Mouse (Mus musculus) midbrain, embryonic 14.5 days (tissue): Measurements from ENCODE around the gene Tmem175. TPM values are rescaled to one million over a fixed set of nuclear protein-coding genes. Genes with fewer than 3 reads are reported as not detected.

Experiments
- ATAC-seq: fragments of 200-750 bp; cut with Nextera tagmentation; 2 replicates; pipeline ENCODE4 v1.8.0; 2017; ENCODE audit warnings: moderate number of reproducible peaks, moderate library complexity; ENCODE audit not compliant: low FRiP score, low TSS enrichment
- DNase-seq: peaks from one replicate; pipeline ENCODE4 v3.0.0-alpha.2; 2015
- H3K27ac ChIP-seq: fragments of 300-500 bp; sonication (generic); replicated peaks from 2 replicates; pipeline ENCODE4 v1.5.1; 2014; ENCODE audit warnings: mild to moderate bottlenecking, low read depth, low read length, moderate library complexity
- H3K27me3 ChIP-seq: fragments of 300-500 bp; sonication (generic); 2 replicates; pipeline ENCODE4 v1.6.1; 2014; ENCODE audit warnings: low read length, control low read depth, mixed read lengths; ENCODE audit not compliant: control insufficient read depth, insufficient read depth
- H3K36me3 ChIP-seq: fragments of 300-500 bp; sonication (generic); 2 replicates; pipeline ENCODE4 v1.6.1; 2014; ENCODE audit warnings: low read length, control low read depth; ENCODE audit not compliant: control insufficient read depth, insufficient read depth
- H3K4me1 ChIP-seq: fragments of 300-500 bp; sonication (generic); 2 replicates; pipeline ENCODE4 v1.6.1; 2014; ENCODE audit warnings: mild to moderate bottlenecking, antibody characterized with exemption, low read length, control low read depth; ENCODE audit not compliant: control insufficient read depth, insufficient read depth
- H3K4me2 ChIP-seq: fragments of 300-500 bp; sonication (generic); 2 replicates; pipeline ENCODE4 v1.6.1; 2014; ENCODE audit warnings: mild to moderate bottlenecking, low read length, moderate library complexity
- H3K4me3 ChIP-seq: fragments of 300-500 bp; sonication (generic); replicated peaks from 2 replicates; pipeline ENCODE4 v1.5.1; 2014; ENCODE audit warnings: low read depth, low read length
- H3K9ac ChIP-seq: fragments of 300-500 bp; sonication (generic); replicated peaks from 2 replicates; pipeline ENCODE4 v1.6.1; 2014; ENCODE audit warnings: mild to moderate bottlenecking, low read length, moderate library complexity
- H3K9me3 ChIP-seq: fragments of 300-500 bp; sonication (generic); 2 replicates; pipeline ENCODE4 v1.6.1; 2016; ENCODE audit warnings: low read length, control low read depth, mixed read lengths; ENCODE audit not compliant: control insufficient read depth
- WGBS: fragments of 180-500 bp; shearing (Covaris S2); extraction: QIAGEN DNeasy Blood & Tissue Kit; methylation state at CpG from one replicate; pipeline ENCODE4 v1.1.7; 2014; 5-methylcytosine and 5-hydroxymethylcytosine counted together
- polyA plus RNA-seq: library from polyadenylated mRNA; unstranded; fragments of >200 nt; fragmentation: Nextera tagmentation; extraction: Ambion mirVana; gene quantifications from 2 replicates; pipeline ENCODE4 v1.2.1, GENCODE M21; 2014

The Tmem175 gene
- polyA plus RNA-seq, 1 experiment from 2014 or later: 25.7 TPM

- DNase-seq (no peak), ATAC-seq (no peak)
- 83% methylated on average over 5 of the region's 5 CpGs for WGBS
Observed at GRCm38 (mm10) chr5:108657406-108657805, 27.8 kb downstream of the Tmem175 start.

DNA sequence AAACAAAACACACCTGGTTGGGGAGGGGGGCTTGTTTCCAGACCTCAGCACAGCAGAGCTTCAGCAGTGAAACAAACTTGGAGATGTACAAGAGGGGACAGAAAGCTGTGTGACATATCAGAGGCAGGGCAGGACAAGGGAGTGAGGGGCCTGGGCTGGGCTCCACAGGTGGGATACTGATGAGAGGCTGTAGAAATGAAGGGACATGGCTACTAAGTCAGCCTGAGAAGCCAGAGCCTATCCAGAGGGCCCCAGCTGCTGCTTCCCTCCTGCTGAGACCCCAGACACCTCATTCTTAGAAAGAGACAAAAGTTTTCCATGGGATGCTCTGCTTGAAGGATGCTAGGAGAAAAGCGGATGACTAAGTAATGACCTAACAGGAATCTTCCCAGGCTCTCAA lies 29.0 kb downstream of the Tmem175 start:
- ATAC-seq (no peak), DNase-seq (no peak)
- 88% methylated on average over 1 of the region's 1 CpGs for WGBS
- peaks cover 20% of the 10 kb centered on the region for H3K4me1 ChIP-seq
- no peaks in the 10 kb centered on the region for H3K9me3 ChIP-seq
- H3K36me3 ChIP-seq: peaks cover 45% of the 10 kb centered on the region
- no peak overlapping the region for H3K27ac ChIP-seq
- H3K4me3 ChIP-seq: no peak overlapping the region
- H3K9ac ChIP-seq: no peak overlapping the region
- H3K4me2 ChIP-seq: no peak overlapping the region
- H3K27me3 ChIP-seq: no peaks in the 10 kb centered on the region

More at GRCm38 (mm10) chr5:108657406-108657805, 27.8 kb downstream of the Tmem175 start:
- Histone ChIP-seq H3K36me3 (peaks cover 57% of the 10 kb centered on the region), H3K4me1 (peaks cover 20% of the 10 kb centered on the region), H3K27me3 (no peaks in the 10 kb centered on the region), H3K9ac (no peak overlapping the region), H3K4me3 (no peak overlapping the region), H3K27ac (no peak overlapping the region), H3K9me3 (no peaks in the 10 kb centered on the region), H3K4me2 (no peak overlapping the region)

DNA sequence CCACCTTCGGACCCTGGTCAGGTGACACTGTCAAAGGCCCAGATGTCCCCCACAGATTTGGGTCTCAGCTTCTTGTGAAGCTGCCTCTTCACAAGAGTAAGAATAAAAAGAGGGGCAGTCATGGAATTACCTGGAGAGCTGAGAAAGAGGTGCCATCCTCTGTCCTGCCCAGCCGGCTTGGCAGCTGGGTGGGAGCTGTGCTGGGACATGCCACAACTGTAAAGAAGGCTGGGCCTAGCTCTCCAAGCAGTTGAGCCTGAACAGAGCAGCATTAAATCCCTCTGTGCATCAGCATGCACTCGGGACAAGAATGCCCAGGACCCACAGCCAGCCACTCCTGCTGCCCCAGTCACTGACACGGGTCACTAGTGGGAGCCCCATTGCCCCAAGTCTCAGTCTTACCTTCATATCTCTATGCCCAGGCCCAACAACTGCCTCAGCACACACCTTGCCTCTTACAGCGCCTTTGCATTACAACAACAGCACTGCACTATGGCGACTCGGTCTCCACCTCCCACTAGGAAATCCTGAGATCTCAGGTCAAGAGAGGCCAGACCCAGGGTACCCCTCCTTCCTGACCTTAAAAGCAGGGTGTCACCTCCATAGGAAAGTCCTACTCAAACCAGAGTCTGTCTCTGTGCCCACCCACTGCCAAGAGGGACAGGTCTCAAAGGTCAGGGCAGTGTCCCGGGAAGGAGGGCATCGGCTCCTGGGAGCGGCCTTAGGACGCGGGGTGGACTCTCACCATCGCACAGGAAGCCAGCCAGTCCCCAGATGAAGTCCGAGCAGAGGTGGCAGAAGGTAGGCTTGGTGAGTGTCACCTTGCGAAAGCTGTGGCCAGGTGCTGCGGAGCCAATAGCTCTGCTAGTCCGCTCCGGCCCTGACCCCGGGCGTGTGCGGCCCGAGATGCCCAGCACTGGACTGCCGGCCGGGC lies 30.4 kb downstream of the Tmem175 start, which contains the start of gene Idua:
Gene Idua, plus strand, starts transcription at position 634 of the 934 bp plus-strand sequence.
- H3K27me3 ChIP-seq: no peaks in the 10 kb centered on the region
- H3K9me3 ChIP-seq: no peaks in the 10 kb centered on the region
- H3K27ac ChIP-seq: no peak within 1 kb of the TSS; the same call in 1 of the 2 replicates
- H3K4me3 ChIP-seq: peak within 1 kb of the TSS; percentile 92
- peak; percentile 57 for ATAC-seq
- DNase-seq: no peak
- H3K9ac ChIP-seq: peak within 1 kb of the TSS; percentile 97
- 10% methylated on average over 24 of the region's 24 CpGs for WGBS
- peaks cover 32% of the 10 kb centered on the region for H3K36me3 ChIP-seq
- peak within 1 kb of the TSS; percentile 69 for H3K4me2 ChIP-seq
- H3K4me1 ChIP-seq: peaks cover 20% of the 10 kb centered on the region

GRCm38 (mm10) chr5:108660632-108661268 lies 31.2 kb downstream of the Tmem175 start:
- no peaks in the 10 kb centered on the region for H3K27me3 ChIP-seq
- H3K4me2 ChIP-seq: peak overlapping the region; percentile 69
- WGBS: 11% methylated on average over 36 of the region's 36 CpGs
- H3K4me1 ChIP-seq: peaks cover 20% of the 10 kb centered on the region
- DNase-seq: peak; percentile 95
- peak overlapping the region; percentile 97 for H3K9ac ChIP-seq
- H3K36me3 ChIP-seq: peaks cover 24% of the 10 kb centered on the region
- H3K27ac ChIP-seq: no peak overlapping the region; the same call in 1 of the 2 replicates
- peak overlapping the region; percentile 92 for H3K4me3 ChIP-seq
- ATAC-seq: peak; percentile 98
- no peaks in the 10 kb centered on the region for H3K9me3 ChIP-seq

DNA sequence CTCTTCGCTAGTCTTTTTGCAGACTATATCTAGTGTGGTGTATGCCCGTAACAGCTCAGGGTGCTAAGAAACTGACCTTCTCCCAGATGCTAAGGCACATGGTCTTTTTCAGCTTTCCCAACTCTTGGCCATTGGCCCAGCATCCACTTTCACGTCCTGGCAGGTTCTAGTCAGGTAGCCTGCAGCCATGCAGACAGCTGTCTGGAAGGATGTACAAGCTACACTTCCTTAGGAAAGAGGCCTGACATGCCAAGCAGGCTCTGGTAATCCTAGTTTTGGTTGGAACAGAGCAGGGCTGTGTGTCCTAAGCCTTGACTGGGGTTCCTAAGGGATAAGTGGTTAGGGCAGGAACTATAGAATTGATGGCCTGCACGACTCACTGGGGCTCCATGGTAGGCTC lies 33.2 kb downstream of the Tmem175 start:
- Histone ChIP-seq H3K9me3 (no peaks in the 10 kb centered on the region), H3K4me2 (no peak overlapping the region), H3K36me3 (peaks cover 5% of the 10 kb centered on the region; the same call in 1 of the 2 replicates), H3K4me1 (peaks cover 20% of the 10 kb centered on the region), H3K27me3 (no peaks in the 10 kb centered on the region), H3K27ac (no peak overlapping the region), H3K9ac (no peak overlapping the region), H3K4me3 (no peak overlapping the region)
- DNase-seq: no peak
- WGBS: 91% methylated on average over 4 of the region's 4 CpGs
- ATAC-seq: no peak

DNA sequence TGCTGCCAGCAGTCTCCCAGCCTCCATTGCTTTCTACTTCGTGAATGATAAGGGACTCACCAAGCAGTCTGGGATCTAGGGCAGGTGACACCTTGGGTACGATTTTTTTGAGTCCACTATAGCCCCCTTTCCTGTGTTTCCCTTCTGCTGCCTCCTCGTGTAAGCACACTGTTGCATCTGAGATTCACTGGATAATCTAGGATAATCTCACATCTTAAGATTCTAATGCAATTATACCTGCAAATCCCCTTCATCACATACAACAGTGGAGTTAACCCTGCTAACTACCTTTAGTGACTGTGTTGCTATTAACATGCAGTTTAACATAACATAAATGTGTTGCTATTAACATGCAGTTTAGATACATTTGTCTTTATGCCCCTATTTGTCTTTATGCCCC lies 35.5 kb downstream of the Tmem175 start:
- Histone ChIP-seq H3K36me3 (no peaks in the 10 kb centered on the region), H3K9ac (no peak overlapping the region), H3K27ac (no peak overlapping the region), H3K9me3 (no peaks in the 10 kb centered on the region), H3K4me2 (no peak overlapping the region), H3K4me1 (peaks cover 19% of the 10 kb centered on the region), H3K27me3 (no peaks in the 10 kb centered on the region), H3K4me3 (no peak overlapping the region)
- WGBS: 36% methylated on average over 3 of the region's 3 CpGs
- DNase-seq (no peak), ATAC-seq (no peak)

DNA sequence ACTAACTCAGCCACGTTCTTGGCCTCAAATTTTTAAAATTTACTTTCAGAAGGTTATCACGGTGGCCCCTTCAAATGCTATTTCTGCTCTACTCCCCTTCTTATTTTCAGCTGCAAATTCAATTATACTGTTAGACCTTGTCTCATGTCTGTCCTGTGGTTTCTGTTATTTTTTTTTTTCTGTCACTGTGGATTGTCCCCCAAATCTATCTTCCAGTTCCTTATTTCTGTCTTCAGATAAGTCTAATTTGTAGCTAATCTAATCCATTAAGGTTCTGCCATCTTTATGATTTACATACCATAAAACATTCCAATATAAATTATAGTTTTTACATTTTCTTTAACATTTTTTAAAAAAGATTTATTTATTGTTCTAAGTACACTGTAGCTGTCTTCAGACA lies 37.8 kb downstream of the Tmem175 start:
- 83% methylated on average over 2 of the region's 2 CpGs for WGBS
- H3K27me3 ChIP-seq: no peaks in the 10 kb centered on the region
- no peak for DNase-seq
- peaks cover 17% of the 10 kb centered on the region for H3K4me1 ChIP-seq
- H3K9me3 ChIP-seq: no peaks in the 10 kb centered on the region
- no peak overlapping the region for H3K27ac ChIP-seq
- no peak overlapping the region for H3K4me3 ChIP-seq
- no peak overlapping the region for H3K9ac ChIP-seq
- ATAC-seq: no peak
- H3K4me2 ChIP-seq: no peak overlapping the region
- peaks cover 8% of the 10 kb centered on the region; the same call in 1 of the 2 replicates for H3K36me3 ChIP-seq

DNA sequence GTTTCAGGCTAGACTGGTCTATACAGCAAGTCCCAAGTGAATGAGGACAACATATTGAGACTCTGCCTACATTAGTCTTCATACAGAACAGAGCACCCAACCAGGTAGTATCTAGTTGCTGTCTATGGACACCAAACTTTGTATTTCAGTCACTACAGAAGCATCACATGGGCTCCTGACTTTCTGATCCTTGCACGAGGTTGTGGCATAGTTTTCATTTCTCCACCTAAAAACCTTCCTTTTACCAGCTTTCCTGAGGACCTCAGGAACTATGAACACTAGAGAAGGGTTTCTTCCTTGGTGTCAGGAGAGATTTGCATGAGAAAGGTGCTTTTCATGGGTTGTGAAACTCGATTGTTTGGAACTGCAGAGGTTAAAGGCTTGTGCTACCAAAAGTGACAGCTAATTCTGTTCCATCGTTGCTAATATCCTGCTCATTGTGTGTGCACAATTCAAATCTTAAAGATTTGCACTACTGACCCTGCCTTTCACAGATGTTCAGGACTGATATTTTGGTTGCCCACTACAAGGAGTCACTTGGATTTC lies 38.9 kb downstream of the Tmem175 start:
- no peaks in the 10 kb centered on the region for H3K9me3 ChIP-seq
- ATAC-seq: no peak
- no peaks in the 10 kb centered on the region for H3K27me3 ChIP-seq
- WGBS: 9% methylated on average over 3 of the region's 3 CpGs
- peak overlapping the region; percentile 88 for H3K27ac ChIP-seq
- peaks cover 17% of the 10 kb centered on the region for H3K4me1 ChIP-seq
- H3K9ac ChIP-seq: peak overlapping the region; percentile 65
- H3K36me3 ChIP-seq: peaks cover 10% of the 10 kb centered on the region; the same call in 1 of the 2 replicates
- H3K4me2 ChIP-seq: peak overlapping the region; percentile 85
- H3K4me3 ChIP-seq: peak overlapping the region; percentile 56
- no peak for DNase-seq
